Mouse (Mus musculus): ENCODE results near the gene Gata3. TPM values are rescaled to one million over a fixed set of nuclear protein-coding genes. Genes with fewer than 3 reads are reported as not detected.

Gata3 gene
- polyA plus RNA-seq, 1 experiment from 2014 or later = 3.2 TPM

Other genes with a start within 250 kb of the Gata3 start
- gene 4930412O13Rik, start 8.8 kb downstream of the Gata3 start, polyA plus RNA-seq (2015; fragmentation: Nextera tagmentation; extraction: Ambion mirVana) = not detected in 2 replicates
- not detected in 2 replicates for gene 9230102O04Rik, start 494 bp downstream of the Gata3 start, polyA plus RNA-seq (2015; fragmentation: Nextera tagmentation; extraction: Ambion mirVana)
- 9.8 and 10.2 TPM in 2 replicates for gene Taf3, start 158.6 kb upstream of the Gata3 start, polyA plus RNA-seq (2015; fragmentation: Nextera tagmentation; extraction: Ambion mirVana)
- 595 and 642 TPM in 2 replicates for gene Atp5c1, start 190.5 kb upstream of the Gata3 start, polyA plus RNA-seq (2015; fragmentation: Nextera tagmentation; extraction: Ambion mirVana)
- gene Kin, start 190.6 kb upstream of the Gata3 start, polyA plus RNA-seq (2015; fragmentation: Nextera tagmentation; extraction: Ambion mirVana) = 25.6 and 27.9 TPM in 2 replicates
- gene Itih2, start 241.4 kb upstream of the Gata3 start, polyA plus RNA-seq (2015; fragmentation: Nextera tagmentation; extraction: Ambion mirVana) = 19.6 and 20.3 TPM in 2 replicates

Data from stomach, embryonic 16.5 days (tissue).